Mouse (Mus musculus) hindbrain, embryonic 14.5 days (tissue): ENCODE data around the gene Tcf7l2. TPM values are rescaled to one million over a fixed set of nuclear protein-coding genes. Genes with fewer than 3 reads are reported as not detected.
A peak's percentile ranks its signal among the peaks of the same experiment; 100 is the strongest.

Experiments
- ATAC-seq: fragments of 200-750 bp; cut with Nextera tagmentation; 2 replicates; pipeline ENCODE4 v1.8.0; 2017; ENCODE audit warnings: moderate number of reproducible peaks, mild to moderate bottlenecking, moderate TSS enrichment, moderate library complexity; ENCODE audit not compliant: low FRiP score
- DNase-seq: peaks from one replicate; pipeline ENCODE4 v3.0.0-alpha.2; 2015; ENCODE audit warnings: low spot score
- H3K27ac ChIP-seq: fragments of 300-500 bp; sonication (generic); 2 replicates; pipeline ENCODE4 v1.5.1; 2014; ENCODE audit warnings: mild to moderate bottlenecking, moderate library complexity
- H3K27me3 ChIP-seq: fragments of 300-500 bp; sonication (generic); 2 replicates; pipeline ENCODE4 v1.6.1; 2014; ENCODE audit warnings: mild to moderate bottlenecking, low read length, mixed read lengths; ENCODE audit not compliant: control insufficient read depth, insufficient read depth
- H3K36me3 ChIP-seq: fragments of 300-500 bp; sonication (generic); replicated peaks from 2 replicates; pipeline ENCODE4 v1.6.1; 2014; ENCODE audit not compliant: control insufficient read depth, insufficient read depth
- H3K4me1 ChIP-seq: fragments of 300-500 bp; sonication (generic); replicated peaks from 2 replicates; pipeline ENCODE4 v1.6.1; 2014; ENCODE audit warnings: antibody characterized with exemption, low read length, mixed read lengths; ENCODE audit not compliant: control insufficient read depth, insufficient read depth
- H3K4me2 ChIP-seq: fragments of 300-500 bp; sonication (generic); replicated peaks from 2 replicates; pipeline ENCODE4 v1.6.1; 2014; ENCODE audit warnings: mild to moderate bottlenecking, moderate library complexity
- H3K4me3 ChIP-seq: fragments of 300-500 bp; sonication (generic); replicated peaks from 2 replicates; pipeline ENCODE4 v1.5.1; 2014; ENCODE audit warnings: mild to moderate bottlenecking, low read length
- H3K9ac ChIP-seq: fragments of 300-500 bp; sonication (generic); 2 replicates; pipeline ENCODE4 v1.6.1; 2014
- H3K9me3 ChIP-seq: fragments of 300-500 bp; sonication (generic); 2 replicates; pipeline ENCODE4 v1.6.1; 2016; ENCODE audit warnings: low read length; ENCODE audit not compliant: control insufficient read depth
- WGBS: fragments of 180-500 bp; shearing (Covaris S2); extraction: QIAGEN DNeasy Blood & Tissue Kit; methylation state at CpG from one replicate; pipeline ENCODE4 v1.1.7; 2014; 5-methylcytosine and 5-hydroxymethylcytosine counted together
- polyA plus RNA-seq: library from polyadenylated mRNA; unstranded; fragments of >200 nt; fragmentation: Nextera tagmentation; extraction: Ambion mirVana; gene quantifications from 2 replicates; pipeline ENCODE4 v1.2.1, GENCODE M21; 2014

Tcf7l2 gene
- 24.0 and 38.1 TPM in 2 replicates for polyA plus RNA-seq

- Histone ChIP-seq H3K36me3 (no peaks in the 10 kb centered on the region), H3K4me3 (peak within 1 kb of the TSS; percentile 46), H3K4me2 (peak within 1 kb of the TSS; percentile 66), H3K9me3 (no peaks in the 10 kb centered on the region), H3K9ac (peak within 1 kb of the TSS; percentile 71), H3K4me1 (peaks cover 12% of the 10 kb centered on the region; the same call in 1 of the 2 replicates), H3K27me3 (peaks cover 29% of the 10 kb centered on the region), H3K27ac (peak within 1 kb of the TSS; percentile 88)
- ATAC-seq (peak; percentile 90), DNase-seq (peak; percentile 81)
- WGBS, result 2% methylated on average over 41 of the region's 42 CpGs
These were observed at the start of gene Tcf7l2 for GRCm38 (mm10) chr19:55741439-55741928. TSS of gene Tcf7l2 (plus strand) at chr19:55741820.

- no peak overlapping the region for H3K9ac ChIP-seq
- H3K36me3 ChIP-seq, result no peaks in the 10 kb centered on the region
- H3K27ac ChIP-seq, result no peak overlapping the region
- DNase-seq, result no peak
- H3K4me2 ChIP-seq, result no peak overlapping the region
- H3K4me3 ChIP-seq, result no peak overlapping the region
- H3K9me3 ChIP-seq, result no peaks in the 10 kb centered on the region
- no peak for ATAC-seq
- H3K4me1 ChIP-seq, result 0 out of 2 replicates have a peak, but pooled peaks cover 3% of the 10 kb centered on the region
- peaks cover 12% of the 10 kb centered on the region; the same call in 1 of the 2 replicates for H3K27me3 ChIP-seq
- WGBS, result 23% methylated on average over 13 of the region's 13 CpGs
These were observed 47.0 kb upstream of the Tcf7l2 start for GRCm38 (mm10) chr19:55694651-55695050.

- DNase-seq (no peak), ATAC-seq (no peak)
- no peak overlapping the region for H3K4me3 ChIP-seq
- H3K27me3 ChIP-seq, result peaks cover 12% of the 10 kb centered on the region; the same call in 1 of the 2 replicates
- no peak overlapping the region for H3K27ac ChIP-seq
- H3K9ac ChIP-seq, result no peak overlapping the region
- no peaks in the 10 kb centered on the region for H3K36me3 ChIP-seq
- no peak overlapping the region for H3K4me2 ChIP-seq
- no peaks in the 10 kb centered on the region for H3K9me3 ChIP-seq
- WGBS, result 73% methylated on average over 10 of the region's 10 CpGs
- H3K4me1 ChIP-seq, result 0 out of 2 replicates have a peak, but pooled peaks cover 3% of the 10 kb centered on the region
These were observed 46.2 kb upstream of the Tcf7l2 start for GRCm38 (mm10) chr19:55695418-55695817.

GRCm38 (mm10) chr19:55698892-55699291 lies 42.7 kb upstream of the Tcf7l2 start:
- H3K27ac ChIP-seq, result no peak overlapping the region
- DNase-seq (no peak), ATAC-seq (no peak)
- H3K4me2 ChIP-seq, result no peak overlapping the region
- WGBS, result 88% methylated on average over 5 of the region's 5 CpGs
- H3K36me3 ChIP-seq, result no peaks in the 10 kb centered on the region
- no peak overlapping the region for H3K4me3 ChIP-seq
- 0 out of 2 replicates have a peak, but pooled peaks cover 3% of the 10 kb centered on the region for H3K4me1 ChIP-seq
- H3K9ac ChIP-seq, result no peak overlapping the region
- no peaks in the 10 kb centered on the region for H3K9me3 ChIP-seq
- 0 out of 2 replicates have a peak, but pooled peaks cover 4% of the 10 kb centered on the region for H3K27me3 ChIP-seq

- H3K4me1 ChIP-seq, result no peaks in the 10 kb centered on the region
- 53% methylated on average over 6 of the region's 6 CpGs for WGBS
- no peak overlapping the region for H3K9ac ChIP-seq
- DNase-seq (no peak), ATAC-seq (no peak)
- H3K27ac ChIP-seq, result no peak overlapping the region
- H3K4me3 ChIP-seq, result no peak overlapping the region
- H3K27me3 ChIP-seq, result no peaks in the 10 kb centered on the region
- H3K4me2 ChIP-seq, result no peak overlapping the region
- no peaks in the 10 kb centered on the region for H3K36me3 ChIP-seq
- no peaks in the 10 kb centered on the region for H3K9me3 ChIP-seq
These were observed 41.4 kb upstream of the Tcf7l2 start for GRCm38 (mm10) chr19:55700214-55700568.

GRCm38 (mm10) chr19:55700569-55701282 lies 40.9 kb upstream of the Tcf7l2 start:
- H3K36me3 ChIP-seq, result no peaks in the 10 kb centered on the region
- 55% methylated on average over 11 of the region's 11 CpGs for WGBS
- no peaks in the 10 kb centered on the region for H3K27me3 ChIP-seq
- H3K9me3 ChIP-seq, result no peaks in the 10 kb centered on the region
- no peak overlapping the region for H3K4me2 ChIP-seq
- no peak for DNase-seq
- H3K4me3 ChIP-seq, result no peak overlapping the region
- no peak overlapping the region for H3K9ac ChIP-seq
- no peak overlapping the region for H3K27ac ChIP-seq
- H3K4me1 ChIP-seq, result no peaks in the 10 kb centered on the region
- no peak for ATAC-seq

- 88% methylated on average over 9 of the region's 9 CpGs for WGBS
- no peaks in the 10 kb centered on the region for H3K27me3 ChIP-seq
- H3K4me1 ChIP-seq, result no peaks in the 10 kb centered on the region
- no peak overlapping the region for H3K9ac ChIP-seq
- no peak for DNase-seq
- no peaks in the 10 kb centered on the region for H3K9me3 ChIP-seq
- no peak overlapping the region for H3K27ac ChIP-seq
- no peak overlapping the region for H3K4me3 ChIP-seq
- no peaks in the 10 kb centered on the region for H3K36me3 ChIP-seq
- no peak for ATAC-seq
- no peak overlapping the region for H3K4me2 ChIP-seq
These were observed 40.4 kb upstream of the Tcf7l2 start for GRCm38 (mm10) chr19:55701283-55701633.

DNA sequence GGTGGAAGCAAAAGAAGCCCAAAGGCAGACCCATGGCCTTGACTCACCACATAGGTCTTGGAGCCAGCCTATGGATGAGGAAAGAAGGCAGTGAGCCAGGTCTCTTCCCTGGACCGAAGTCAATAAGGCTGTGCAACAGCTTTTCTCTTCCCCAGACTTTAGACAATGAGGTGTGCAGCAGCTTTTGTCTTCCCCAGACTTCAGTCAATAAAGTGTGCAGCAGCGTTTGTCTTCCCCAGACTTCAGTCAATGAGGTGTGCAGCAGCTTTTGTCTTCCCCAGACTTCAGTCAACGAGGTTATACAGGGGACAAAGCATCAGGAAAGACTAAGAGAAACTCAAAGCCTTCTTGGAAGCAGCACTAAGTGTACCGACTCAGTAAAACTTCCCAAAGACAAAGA lies 39.5 kb upstream of the Tcf7l2 start:
- H3K4me3 ChIP-seq, result no peak overlapping the region
- no peak overlapping the region for H3K9ac ChIP-seq
- no peaks in the 10 kb centered on the region for H3K36me3 ChIP-seq
- H3K4me1 ChIP-seq, result no peaks in the 10 kb centered on the region
- H3K4me2 ChIP-seq, result no peak overlapping the region
- H3K9me3 ChIP-seq, result no peaks in the 10 kb centered on the region
- no peak for DNase-seq
- H3K27ac ChIP-seq, result no peak overlapping the region
- 0 out of 2 replicates have a peak, but pooled peaks cover 4% of the 10 kb centered on the region for H3K27me3 ChIP-seq
- WGBS, result 61% methylated on average over 4 of the region's 4 CpGs
- no peak for ATAC-seq

DNA sequence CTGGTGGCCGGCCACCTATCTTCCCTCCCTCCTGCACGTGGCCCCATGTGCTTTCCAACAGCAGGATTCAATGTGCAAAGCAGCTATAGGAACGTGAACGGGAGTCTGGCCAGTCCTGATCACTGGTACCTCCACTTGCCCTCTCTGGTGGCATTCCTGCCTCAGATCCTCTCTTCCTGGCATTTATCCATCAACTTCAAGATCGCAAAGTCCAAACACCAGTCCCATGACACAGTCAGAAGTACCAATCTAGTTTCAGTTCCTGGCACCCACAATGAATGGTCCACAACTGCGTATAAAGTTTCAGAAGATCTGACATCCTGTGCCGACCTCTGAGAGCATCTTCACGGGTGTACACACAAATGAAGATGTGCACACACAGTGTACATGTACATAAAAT lies 38.9 kb upstream of the Tcf7l2 start:
- H3K4me1 ChIP-seq, result no peaks in the 10 kb centered on the region
- H3K9ac ChIP-seq, result no peak overlapping the region
- no peaks in the 10 kb centered on the region for H3K36me3 ChIP-seq
- DNase-seq (no peak), ATAC-seq (no peak)
- H3K4me3 ChIP-seq, result no peak overlapping the region
- 94% methylated on average over 8 of the region's 8 CpGs for WGBS
- no peaks in the 10 kb centered on the region for H3K9me3 ChIP-seq
- H3K27me3 ChIP-seq, result 0 out of 2 replicates have a peak, but pooled peaks cover 4% of the 10 kb centered on the region
- H3K4me2 ChIP-seq, result no peak overlapping the region
- no peak overlapping the region for H3K27ac ChIP-seq
